Mouse (Mus musculus): Measurements from ENCODE around the gene Bzw2.
"Not testable (repeated sequence)": the region's sequence is repeated elsewhere in the genome, so short reads cannot be mapped to it uniquely, and the experiment has no call there.

The Bzw2 gene

DNA sequence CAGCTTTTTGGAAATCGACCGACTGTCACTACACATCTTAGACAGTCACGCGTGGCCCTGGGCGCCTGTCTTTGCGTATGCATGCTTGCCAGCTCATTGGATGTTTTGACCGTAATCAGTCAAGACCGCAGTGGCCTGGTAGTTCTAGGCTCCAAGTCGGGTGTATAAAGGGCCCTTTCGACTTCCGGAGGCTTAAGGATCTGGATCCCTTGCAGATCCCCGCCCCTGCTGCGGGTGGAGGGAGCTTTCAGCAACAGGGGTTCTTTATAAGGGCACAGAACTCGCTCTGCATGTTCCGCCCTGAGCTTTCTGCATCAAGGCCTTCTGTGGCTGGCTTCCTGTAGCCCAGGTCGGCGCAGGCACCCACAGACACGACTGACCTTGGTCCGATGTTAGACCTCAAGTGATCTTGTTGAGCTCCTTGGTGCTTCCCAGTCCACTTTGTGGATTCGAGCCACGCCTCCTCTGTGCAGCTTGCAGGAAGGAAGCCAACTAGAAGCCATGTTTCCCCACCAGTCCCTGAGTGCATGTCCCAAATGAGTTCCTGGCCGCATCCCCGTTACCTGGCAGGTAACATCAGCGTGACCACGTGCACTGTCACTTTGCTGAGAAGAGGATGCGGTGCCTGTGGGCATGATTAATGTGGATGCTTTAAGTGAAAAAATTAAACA lies at the start of gene Bzw2:
Gene Bzw2, minus strand, starts transcription at position 443 of the 671 bp plus-strand sequence.
- peak; percentile 74 for DNase-seq (ENCODE audit: low read depth, low spot score)

GRCm38 (mm10) chr12:36207072-36207799 lies 49.4 kb upstream of the Bzw2 start:
- peak; percentile 76 for DNase-seq (ENCODE audit: low read depth, low spot score)

DNA sequence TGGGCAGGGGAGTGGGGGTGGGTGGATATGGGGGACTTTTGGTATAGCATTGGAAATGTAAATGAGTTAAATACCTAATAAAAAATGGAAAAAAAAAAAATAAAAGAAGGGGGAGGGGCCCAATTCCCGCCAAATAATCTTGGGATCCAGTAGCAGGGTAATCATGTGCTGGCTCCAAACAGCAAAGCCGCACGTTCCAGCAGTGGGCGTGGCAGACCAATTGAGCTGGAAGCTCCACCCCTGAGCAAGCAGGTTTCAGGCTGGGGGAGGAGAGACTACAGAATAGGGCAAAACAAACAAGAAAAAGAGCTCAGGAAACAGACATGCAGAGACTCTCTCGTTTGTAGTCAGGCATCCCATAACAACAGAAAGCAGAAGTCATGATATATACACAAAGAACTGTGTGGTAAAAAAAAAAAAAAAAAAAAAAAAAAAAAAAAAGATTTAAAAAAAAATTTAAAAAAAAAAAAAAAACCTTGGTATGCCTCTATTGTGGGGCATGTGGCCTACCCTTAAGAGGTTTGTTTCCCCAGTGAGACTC lies 47.8 kb upstream of the Bzw2 start:
- DNase-seq (ENCODE audit: low read depth, low spot score) = not testable (repeated sequence)

GRCm38 (mm10) chr12:36194976-36195375 lies 37.1 kb upstream of the Bzw2 start:
- DNase-seq (ENCODE audit: low read depth, low spot score) = no peak

GRCm38 (mm10) chr12:36190343-36190742 lies 32.5 kb upstream of the Bzw2 start:
- no peak for DNase-seq (ENCODE audit: low read depth, low spot score)

DNA sequence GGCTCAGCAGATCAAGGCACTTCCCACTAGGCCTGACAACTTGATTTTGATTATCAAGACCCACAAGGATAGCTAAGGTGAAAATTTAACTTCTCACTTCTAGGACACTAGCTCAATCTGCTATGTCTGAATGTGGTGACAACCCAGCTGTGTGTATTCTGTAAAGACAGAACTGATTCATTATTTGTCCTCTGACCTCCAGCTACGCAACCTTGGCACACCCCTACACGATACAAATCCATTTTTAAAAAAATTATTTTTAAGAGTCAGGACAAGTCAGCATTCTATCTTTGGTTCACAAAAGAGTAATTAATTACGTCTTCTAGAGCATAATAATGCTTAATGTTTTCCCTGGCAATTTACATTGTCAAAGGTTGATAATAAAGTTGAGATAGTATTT lies 31.7 kb upstream of the Bzw2 start:
- DNase-seq (ENCODE audit: low read depth, low spot score) = no peak

- no peak for DNase-seq (ENCODE audit: low read depth, low spot score)
Observed at GRCm38 (mm10) chr12:36187081-36187480, 29.2 kb upstream of the Bzw2 start.

GRCm38 (mm10) chr12:36182570-36182969 lies 24.7 kb upstream of the Bzw2 start:
- DNase-seq (ENCODE audit: low read depth, low spot score) = no peak

GRCm38 (mm10) chr12:36177227-36177626 lies 19.3 kb upstream of the Bzw2 start:
- no peak for DNase-seq (ENCODE audit: low read depth, low spot score)

DNA sequence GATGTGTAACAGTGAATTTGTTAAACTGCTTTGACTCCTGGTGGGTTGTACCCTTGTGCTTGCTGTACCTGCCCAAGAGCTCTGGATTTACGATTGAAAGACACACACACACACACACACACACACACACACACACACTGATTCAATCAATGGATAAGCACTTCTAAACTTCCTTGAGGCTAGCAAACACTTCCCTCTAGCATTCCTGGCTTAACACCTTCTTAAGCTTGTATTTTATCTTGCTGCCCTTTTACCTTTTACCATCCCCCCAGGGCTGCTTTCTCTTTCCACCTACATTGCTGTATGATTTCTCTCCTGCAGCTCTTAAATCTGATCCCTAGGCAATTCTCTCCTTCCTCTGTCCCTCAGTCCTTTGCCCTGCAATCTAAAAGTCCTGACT lies 7.4 kb upstream of the Bzw2 start:
- DNase-seq (ENCODE audit: low read depth, low spot score) = no peak

DNA sequence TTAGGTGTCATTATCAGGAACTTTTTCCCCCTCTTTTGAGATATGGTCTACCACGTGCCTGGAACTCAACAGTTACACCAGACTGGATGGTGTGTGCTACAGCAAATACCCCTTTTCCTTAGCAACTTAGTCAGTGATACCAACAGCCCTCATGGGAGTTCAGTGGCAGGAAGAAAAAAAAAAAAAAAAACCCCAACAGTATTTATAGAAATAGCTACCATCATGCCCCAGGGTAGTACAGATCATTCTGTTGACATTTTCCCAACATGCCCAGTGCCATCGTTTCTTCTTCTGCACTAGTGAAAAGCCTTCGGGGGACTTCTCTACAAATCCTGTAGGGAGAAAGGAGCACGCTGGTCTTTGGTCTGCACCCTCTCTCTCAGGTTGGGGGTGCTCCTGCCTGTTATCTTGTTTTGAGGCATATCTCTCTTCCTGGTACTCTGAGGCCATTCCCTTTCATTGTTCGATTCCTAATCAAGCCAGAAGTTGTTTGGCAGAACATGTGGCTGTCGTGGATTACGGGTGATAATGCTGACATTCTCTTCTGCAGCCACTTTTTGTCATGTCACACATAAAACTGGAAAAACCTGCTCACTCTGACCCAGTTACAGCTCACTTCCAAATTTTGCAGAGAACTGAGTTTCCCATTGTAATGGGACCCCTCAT lies 6.4 kb upstream of the Bzw2 start:
- no peak for DNase-seq (ENCODE audit: low read depth, low spot score)

DNA sequence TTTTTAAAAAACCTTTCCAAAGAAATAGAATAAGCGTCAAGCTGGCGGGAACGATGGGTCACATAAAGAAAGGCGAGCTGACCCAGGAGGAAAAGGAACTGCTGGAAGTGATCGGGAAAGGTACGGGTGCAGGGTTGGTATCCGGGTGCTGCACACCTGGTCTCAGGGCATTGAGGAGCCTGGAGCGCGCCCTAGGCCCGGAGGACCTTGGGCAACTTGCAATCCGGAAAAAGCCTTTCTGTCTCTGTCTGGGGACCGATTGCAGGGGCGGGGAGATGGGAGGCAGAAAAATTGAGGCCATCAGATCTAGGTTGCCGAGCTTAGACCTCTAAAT lies 609 bp downstream of the Bzw2 start:
- no peak for DNase-seq (ENCODE audit: low read depth, low spot score)

DNA sequence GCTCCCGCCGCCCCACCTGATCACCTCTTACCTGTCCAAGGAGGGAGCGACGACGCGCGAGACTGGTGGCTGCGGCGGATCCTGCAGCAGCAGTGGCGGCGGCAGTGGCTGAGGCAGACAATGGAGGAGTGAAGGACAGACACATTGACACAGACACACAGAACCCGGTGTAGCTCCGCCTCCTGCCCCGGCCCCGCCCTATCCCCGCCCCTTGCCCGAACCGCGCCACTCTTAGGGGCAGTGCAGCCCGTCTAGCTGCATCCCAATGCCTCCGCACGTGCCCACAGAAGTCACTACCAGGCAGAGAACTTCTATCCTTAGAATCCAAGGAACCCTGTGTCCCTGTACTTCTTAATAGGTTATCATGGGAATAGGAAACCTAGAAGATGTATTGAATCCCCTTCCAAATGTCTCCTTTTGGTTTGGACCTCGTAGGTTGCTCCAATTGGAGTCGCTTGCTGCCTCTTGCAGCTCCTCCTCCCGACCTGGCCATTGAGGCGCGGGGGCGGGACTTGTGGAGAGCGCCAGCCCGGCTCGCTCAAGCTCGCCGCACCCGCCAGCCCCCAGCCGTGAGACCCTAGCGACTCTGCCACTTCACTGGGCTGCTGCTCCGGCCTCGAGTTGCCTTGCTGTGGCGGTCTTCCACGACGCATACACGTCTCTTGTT lies 1.1 kb downstream of the Bzw2 start, which contains the start of gene Ankmy2:
Gene Ankmy2, plus strand, starts transcription at position 478 of the 667 bp plus-strand sequence.
- DNase-seq (ENCODE audit: low read depth, low spot score) = peak; percentile 97

DNA sequence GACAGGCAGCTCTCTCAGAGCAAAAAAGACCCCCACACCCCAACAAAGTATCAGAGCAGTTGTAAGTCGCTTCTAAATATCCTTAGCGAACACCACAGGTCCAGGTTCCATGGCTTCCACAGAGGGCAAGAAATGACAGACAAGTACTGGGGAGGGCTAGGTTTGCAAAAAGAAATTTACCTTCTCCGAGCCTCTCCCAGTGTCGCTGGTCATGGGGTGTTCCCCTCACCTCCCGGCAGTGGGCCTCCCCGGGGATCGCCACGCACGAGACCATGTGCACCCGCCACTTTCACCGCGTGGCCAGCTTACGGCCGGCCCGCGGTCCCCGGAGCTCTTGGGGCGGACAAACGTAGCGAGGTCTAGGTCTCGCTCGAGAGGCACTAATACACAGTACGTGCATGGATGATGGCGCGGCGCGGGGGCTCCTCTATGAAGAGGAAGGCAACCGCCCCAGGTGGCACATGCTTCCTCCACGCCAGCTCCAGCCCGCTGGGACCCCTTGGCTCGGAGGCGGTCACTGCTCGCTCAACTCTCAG lies 1.7 kb downstream of the Bzw2 start:
- DNase-seq (ENCODE audit: low read depth, low spot score) = no peak

- peak; percentile 48 for DNase-seq (ENCODE audit: low read depth, low spot score)
Observed at GRCm38 (mm10) chr12:36155141-36155641, 2.7 kb downstream of the Bzw2 start.

DNA sequence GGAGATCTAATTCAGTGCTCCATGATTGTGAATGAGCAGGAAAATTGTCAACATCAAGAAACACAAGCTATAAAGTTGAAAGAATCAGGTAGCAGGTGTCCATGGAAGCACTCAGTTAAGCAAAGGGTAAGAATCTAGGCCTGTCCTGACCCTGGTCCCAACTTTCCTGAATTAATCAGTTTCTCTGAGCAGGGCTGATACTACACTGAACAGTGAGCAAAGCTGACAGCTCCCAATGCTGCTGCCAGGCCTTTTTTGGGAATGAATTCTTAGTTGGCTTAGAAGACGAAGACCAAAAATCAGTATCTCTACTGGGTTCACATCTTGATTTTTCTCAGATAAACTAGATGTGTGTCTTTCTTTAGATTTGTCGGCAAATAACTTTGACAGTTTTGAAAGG lies 7.1 kb downstream of the Bzw2 start:
- DNase-seq (ENCODE audit: low read depth, low spot score) = no peak

DNA sequence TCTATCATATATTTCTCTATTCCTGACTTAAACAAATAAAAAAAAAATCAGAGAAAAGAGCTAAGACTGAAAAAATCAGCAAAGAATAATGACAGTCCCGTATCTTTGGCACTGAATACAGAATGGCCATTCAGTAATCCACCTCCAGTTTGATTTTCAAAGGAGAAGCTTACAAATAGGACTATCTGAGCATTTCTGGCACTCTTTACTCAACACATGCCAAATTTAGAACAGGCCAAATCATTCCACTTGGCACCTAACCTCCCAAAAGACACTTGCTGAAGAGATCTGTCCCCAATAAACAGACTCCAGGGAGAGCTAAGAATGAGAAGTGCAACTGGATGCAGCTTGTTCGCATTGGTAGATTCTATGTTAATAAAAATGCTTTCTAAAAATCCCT lies 7.6 kb downstream of the Bzw2 start:
- peak; percentile 95 for DNase-seq (ENCODE audit: low read depth, low spot score)

GRCm38 (mm10) chr12:36146230-36147011 lies 11.5 kb downstream of the Bzw2 start:
- no peak for DNase-seq (ENCODE audit: low read depth, low spot score)

DNA sequence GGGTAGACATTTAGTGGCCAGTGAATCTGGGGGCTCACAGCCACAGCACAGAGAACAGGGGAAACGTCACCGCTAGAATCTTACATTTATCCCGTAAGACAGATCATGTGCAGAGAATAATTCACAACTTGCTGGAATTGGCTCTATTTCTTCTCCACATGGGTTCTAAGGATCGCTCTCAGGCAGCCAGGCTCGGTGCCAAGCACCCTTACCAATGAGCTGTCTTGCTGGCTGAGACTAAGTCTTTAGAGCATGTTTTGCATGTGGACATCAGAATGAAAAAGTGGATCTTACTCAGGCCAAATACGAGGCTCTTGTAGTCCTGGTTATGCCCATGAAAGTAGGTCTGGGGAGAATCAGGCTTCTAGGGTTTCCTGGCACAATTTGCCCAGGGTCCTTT lies 17.5 kb downstream of the Bzw2 start:
- DNase-seq (ENCODE audit: low read depth, low spot score) = peak; percentile 63

- no peak for DNase-seq (ENCODE audit: low read depth, low spot score)
Observed at GRCm38 (mm10) chr12:36137192-36137591, 20.7 kb downstream of the Bzw2 start.

DNA sequence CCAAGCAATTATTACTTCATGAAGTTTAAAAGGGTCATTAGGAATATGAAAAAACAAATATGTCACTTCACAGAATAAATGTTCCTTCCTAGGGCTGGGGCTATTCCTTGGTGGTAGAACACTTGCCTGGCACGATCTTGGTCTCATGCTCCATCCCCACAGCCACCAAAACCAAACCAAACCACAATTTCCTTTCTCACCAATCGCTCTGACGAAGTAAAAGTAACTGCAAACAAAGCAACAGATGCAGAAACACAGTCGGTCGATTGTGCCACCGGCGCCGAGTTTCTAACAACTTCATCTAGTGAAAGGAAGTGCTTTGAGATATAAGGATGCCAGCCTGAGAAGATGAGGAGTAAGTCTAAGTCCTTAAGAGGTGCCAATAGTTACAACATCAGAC lies 21.6 kb downstream of the Bzw2 start:
- DNase-seq (ENCODE audit: low read depth, low spot score) = no peak

All from brain, adult 2 months (tissue).